Mouse (Mus musculus): ENCODE results near the gene Slc51a.

GRCm38 (mm10) chr16:32460518-32460917 lies 27.2 kb downstream of the Slc51a start:
- TF ChIP-seq CTCF (IDR thresholded peaks at IDR 0.05; ENCODE audit: insufficient read depth, low read depth, low read length) (no peak), POLR2A (IDR thresholded peaks at IDR 0.05; ENCODE audit: insufficient read depth, low read depth, low read length) (no peak)

All from olfactory bulb, adult 2 months (tissue).